Mouse (Mus musculus): ENCODE measurements around the gene Scgb2b17.
"Not testable (repeated sequence)": the region's sequence is repeated elsewhere in the genome, so short reads cannot be mapped to it uniquely, and the experiment has no call there.

The Scgb2b17 gene

DNA sequence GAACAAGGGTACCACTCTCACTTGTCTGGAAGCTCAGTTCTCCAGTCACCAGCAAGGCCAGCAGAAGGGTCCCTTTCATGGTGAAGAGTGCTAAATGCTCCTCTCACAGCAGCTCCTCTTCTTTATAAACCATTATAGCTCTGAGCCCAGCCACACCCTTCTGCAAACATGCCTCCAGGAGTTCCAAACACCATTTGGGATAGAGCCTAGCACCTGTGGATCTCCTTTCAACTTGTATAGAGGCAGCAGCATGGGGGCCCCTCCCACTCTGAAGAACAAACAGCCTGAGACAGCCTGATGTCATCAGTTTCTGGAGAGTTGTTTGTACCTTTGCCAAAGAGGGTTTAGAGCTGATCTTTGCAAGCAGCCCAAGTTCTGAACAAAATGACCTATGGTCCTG lies at the start of gene Scgb2b17:
Scgb2b17 (minus strand) TSS at position 101 of the 400 bp plus-strand sequence.
- not testable (repeated sequence) for DNase-seq (ENCODE audit: low spot score in 2 of 2)

DNA sequence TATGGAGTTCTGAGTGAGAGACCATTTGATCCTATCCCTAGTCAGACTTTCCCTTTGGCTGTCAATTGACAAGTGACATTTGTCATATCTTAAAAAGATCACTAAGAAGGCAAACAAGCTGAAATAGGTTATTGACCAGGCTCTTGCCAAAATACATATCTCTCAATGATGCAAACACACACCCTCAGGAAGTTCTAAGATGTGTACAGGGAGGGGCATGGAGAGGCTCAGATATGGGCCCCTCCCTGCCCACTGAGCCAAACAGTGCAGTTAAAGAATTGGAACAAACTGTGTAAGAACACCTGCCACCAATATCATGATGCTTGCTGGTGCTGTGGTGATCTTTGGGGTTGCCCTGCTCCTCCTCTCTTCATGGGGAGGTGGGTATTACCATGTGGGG lies 6.8 kb upstream of the Scgb2b17 start, which contains the start of gene Scgb1b17:
Scgb1b17 (plus strand) TSS at position 301 of the 400 bp plus-strand sequence.
- DNase-seq (ENCODE audit: low spot score in 2 of 2) = not testable (repeated sequence)

All from natural killer cell, adult 2 months (primary cell).